Mouse (Mus musculus): ENCODE data around the gene Gm14496.

DNA sequence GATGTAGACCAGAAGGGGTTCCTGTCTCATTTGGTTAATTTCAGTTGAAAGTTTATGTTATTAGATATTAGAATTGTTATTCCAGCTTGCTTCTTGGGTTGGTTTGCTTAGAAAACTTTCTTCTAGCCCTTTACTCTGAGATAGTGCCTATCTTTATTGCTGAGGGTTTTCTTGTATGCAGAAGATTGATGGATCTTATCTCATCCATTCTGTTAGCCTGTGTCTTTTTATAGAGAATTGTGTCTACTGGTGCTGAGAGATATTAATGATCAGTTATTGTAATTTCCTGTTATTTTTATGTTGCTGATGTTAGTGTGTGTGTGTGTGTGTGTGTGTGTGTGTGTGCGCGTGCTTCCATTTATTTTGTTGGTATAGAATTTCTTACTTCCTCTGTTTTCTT lies 21.7 kb upstream of the Gm14496 start:
- TF ChIP-seq POLR2A (IDR thresholded peaks at IDR 0.05; ENCODE audit: low read depth, low read length) (no peak), CTCF (IDR thresholded peaks at IDR 0.05; ENCODE audit: borderline replicate concordance, insufficient read depth, low read length) (no peak)

Data from embryonic fibroblast, embryonic 13.5 days (primary cell).